Mouse (Mus musculus) heart, adult 2 months (tissue): ENCODE measurements at regions not wholly inside any gene's neighbourhood (a gene's known extent, or its start where the extent isn't known, plus 50 kb on each side); places are given as distances from the start of the nearest gene placed in this dataset.

Experiments used
- CTCF ChIP-seq: fragments of 200-600 bp; IDR thresholded peaks from 2 replicates; pipeline ENCODE4 v1.8.1; 2022; ENCODE audit warnings: antibody characterized with exemption, mild to moderate bottlenecking, moderate library complexity
- EP300 ChIP-seq: fragments of 200-500 bp; IDR thresholded peaks from 2 replicates; pipeline ENCODE4 v1.6.1; 2011; ENCODE audit warnings: low read depth, low read length, control low read depth; ENCODE audit not compliant: insufficient read depth
- POLR2A ChIP-seq: fragments of 200-500 bp; IDR thresholded peaks from 2 replicates; pipeline ENCODE4 v1.6.1; 2011; ENCODE audit warnings: mild to moderate bottlenecking, low read depth, low read length, control low read depth; ENCODE audit not compliant: insufficient read depth

DNA sequence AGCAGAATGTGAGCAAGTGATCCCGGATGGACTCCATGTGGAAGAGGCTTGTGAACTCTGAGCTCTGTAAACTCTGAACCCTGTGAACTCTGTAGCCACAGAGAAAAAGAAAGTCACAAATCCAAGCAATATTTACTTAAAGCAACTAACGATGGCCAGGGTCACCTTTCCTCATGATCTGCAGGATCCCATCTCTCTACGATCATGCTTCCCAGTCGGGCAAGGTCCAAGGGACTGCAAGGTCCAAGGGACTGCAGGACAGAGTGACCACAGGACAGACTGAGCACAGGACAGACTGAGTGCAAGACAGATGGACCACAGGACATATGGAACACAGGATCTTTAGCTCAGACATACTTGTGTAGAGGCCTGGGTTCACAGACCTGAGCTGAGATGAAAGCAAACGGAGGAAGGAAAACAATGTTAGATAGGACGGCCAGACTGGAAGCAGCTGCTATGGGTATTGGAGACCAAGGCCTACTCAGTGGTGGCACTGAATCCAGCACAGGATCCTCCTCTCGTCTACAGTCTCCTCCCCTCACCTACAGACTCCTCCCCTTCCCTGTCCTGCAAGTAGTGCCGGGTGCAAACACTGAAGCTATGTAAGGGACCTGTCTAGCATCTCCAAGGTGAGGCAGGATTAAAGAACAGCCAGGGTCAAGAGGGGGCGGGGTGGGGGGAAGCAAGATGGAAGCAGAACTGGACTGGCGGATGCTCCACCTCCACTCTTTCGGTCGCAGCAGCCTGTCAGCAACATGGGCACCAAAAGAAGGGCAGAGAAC is 149.4 kb upstream of the Rhobtb1 start:
- TF ChIP-seq EP300, result no peak
- TF ChIP-seq POLR2A, result no peak
- no peak for TF ChIP-seq CTCF
